Mouse (Mus musculus) embryonic facial prominence, embryonic 14.5 days (tissue): ENCODE data around the gene Akp3. TPM values are rescaled to one million over a fixed set of nuclear protein-coding genes. Genes with fewer than 3 reads are reported as not detected.

Experiments used
- polyA plus RNA-seq: library from polyadenylated mRNA; unstranded; fragments of >200 nt; fragmentation: Nextera tagmentation; extraction: Ambion mirVana; gene quantifications from 2 replicates; pipeline ENCODE4 v1.2.1, GENCODE M21; 2014

Gene Akp3
- polyA plus RNA-seq, 1 experiment from 2014 or later = 0.10 TPM

Other genes starting within 250 kb of the Akp3 start
- not detected in 2 replicates for gene Alppl2, start 35.0 kb upstream of the Akp3 start, polyA plus RNA-seq
- not detected in 2 replicates for gene Alpi, start 23.4 kb upstream of the Akp3 start, polyA plus RNA-seq
- 1.7 and 3.0 TPM in 2 replicates for gene Ecel1, start 31.5 kb downstream of the Akp3 start, polyA plus RNA-seq
- 0.93 and 1.5 TPM in 2 replicates for gene Prss56, start 58.3 kb downstream of the Akp3 start, polyA plus RNA-seq
- 11.5 and 12.5 TPM in 2 replicates for gene Chrnd, start 65.6 kb downstream of the Akp3 start, polyA plus RNA-seq
- gene Chrng, start 79.7 kb downstream of the Akp3 start, polyA plus RNA-seq = 39.6 and 44.8 TPM in 2 replicates
- gene Eif4e2, start 88.9 kb downstream of the Akp3 start, polyA plus RNA-seq = 133 and 136 TPM in 2 replicates
- gene Efhd1, start 139.4 kb downstream of the Akp3 start, polyA plus RNA-seq = 4.3 and 6.4 TPM in 2 replicates
- 41.6 and 46.8 TPM in 2 replicates for gene Gigyf2, start 202.0 kb downstream of the Akp3 start, polyA plus RNA-seq